Mouse (Mus musculus) midbrain, embryonic 16.5 days (tissue): Measurements from ENCODE around the gene Nat8l. TPM values are rescaled to one million over a fixed set of nuclear protein-coding genes. Genes with fewer than 3 reads are reported as not detected.
"Not testable (repeated sequence)": the region's sequence is repeated elsewhere in the genome, so short reads cannot be mapped to it uniquely, and the experiment has no call there.

Experiments
- ATAC-seq: fragments of 200-750 bp; cut with Nextera tagmentation; 2 replicates; pipeline ENCODE4 v1.8.0; 2017; ENCODE audit warnings: moderate TSS enrichment
- H3K27ac ChIP-seq: fragments of 300-500 bp; sonication (generic); 2 replicates; pipeline ENCODE4 v1.5.1; 2014; ENCODE audit warnings: mild to moderate bottlenecking, low read length, mixed read lengths
- H3K27me3 ChIP-seq: fragments of 300-500 bp; sonication (generic); 2 replicates; pipeline ENCODE4 v1.6.1; 2014; ENCODE audit warnings: low read depth, low read length, mixed read lengths; ENCODE audit not compliant: control insufficient read depth, insufficient read depth
- H3K36me3 ChIP-seq: fragments of 300-500 bp; sonication (generic); 2 replicates; pipeline ENCODE4 v1.6.1; 2014; ENCODE audit warnings: mild to moderate bottlenecking, low read length, moderate library complexity, mixed read lengths; ENCODE audit not compliant: control insufficient read depth, insufficient read depth
- H3K4me1 ChIP-seq: fragments of 300-500 bp; sonication (generic); 2 replicates; pipeline ENCODE4 v1.6.1; 2014; ENCODE audit warnings: mild to moderate bottlenecking, low read length, mixed read lengths; ENCODE audit not compliant: control insufficient read depth, insufficient read depth
- H3K4me2 ChIP-seq: fragments of 300-500 bp; sonication (generic); 2 replicates; pipeline ENCODE4 v1.6.1; 2014; ENCODE audit warnings: mild to moderate bottlenecking, low read length, mixed read lengths
- H3K4me3 ChIP-seq: fragments of 300-500 bp; sonication (generic); 2 replicates; pipeline ENCODE4 v1.5.1; 2014; ENCODE audit warnings: low read depth, mild to moderate bottlenecking, low read length, moderate library complexity, mixed read lengths
- H3K9ac ChIP-seq: fragments of 300-500 bp; sonication (generic); 2 replicates; pipeline ENCODE4 v1.6.1; 2014; ENCODE audit warnings: low read depth, low read length, mixed read lengths
- H3K9me3 ChIP-seq: fragments of 300-500 bp; sonication (generic); replicated peaks from 2 replicates; pipeline ENCODE4 v1.6.1; 2014; ENCODE audit warnings: mild to moderate bottlenecking, low read length, mixed read lengths; ENCODE audit not compliant: control insufficient read depth, poor library complexity, severe bottlenecking
- WGBS: fragments of 180-500 bp; shearing (Covaris S2); extraction: QIAGEN DNeasy Blood & Tissue Kit; methylation state at CpG from one replicate; pipeline ENCODE4 v1.1.7; 2014; 5-methylcytosine and 5-hydroxymethylcytosine counted together
- polyA plus RNA-seq: library from polyadenylated mRNA; unstranded; fragments of >200 nt; fragmentation: Nextera tagmentation; extraction: Ambion mirVana; gene quantifications from 2 replicates; pipeline ENCODE4 v1.2.1, GENCODE M21; 2015

The Nat8l gene
- polyA plus RNA-seq, result 4.4 and 4.6 TPM in 2 replicates

GRCm38 (mm10) chr5:33995843-33996693 is at the start of gene Nat8l:
Nat8l (plus strand) TSS chr5:33995984.
- Histone ChIP-seq H3K27ac (peak within 1 kb of the TSS; percentile 97), H3K9me3 (no peaks in the 10 kb centered on the region), H3K36me3 (0 out of 2 replicates have a peak, but pooled peaks cover 6% of the 10 kb centered on the region), H3K4me3 (peak within 1 kb of the TSS; percentile 97), H3K4me2 (peak within 1 kb of the TSS; percentile 97), H3K9ac (peak within 1 kb of the TSS; percentile 87), H3K4me1 (peaks cover 36% of the 10 kb centered on the region), H3K27me3 (no peaks in the 10 kb centered on the region)
- under 1% methylated on average over 75 of the region's 90 CpGs for WGBS
- peak; percentile 94 for ATAC-seq

- not testable (repeated sequence) for H3K4me2 ChIP-seq, ATAC-seq
Measured at GRCm38 (mm10) chr5:33947035-33947434, 48.7 kb upstream of the Nat8l start.

DNA sequence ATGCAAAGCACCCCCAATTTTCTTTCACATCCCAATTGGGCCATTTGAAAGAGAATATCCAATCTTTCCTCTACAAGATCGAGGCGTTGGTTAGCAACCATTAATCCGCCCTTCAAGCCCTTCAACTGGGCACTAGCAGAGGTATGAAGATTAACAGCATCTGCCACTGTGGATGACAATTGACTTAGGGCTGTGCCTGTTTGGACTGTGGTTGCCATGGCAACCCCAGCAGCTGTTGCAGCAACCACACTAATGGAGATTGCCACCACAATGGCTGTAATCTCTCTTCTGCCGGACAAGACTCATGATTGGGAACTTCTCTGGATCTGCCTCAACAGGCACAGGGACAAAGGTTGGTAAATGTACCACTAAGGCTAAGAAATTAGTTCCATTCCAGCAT is 47.5 kb upstream of the Nat8l start:
- Histone ChIP-seq H3K27me3 (no peaks in the 10 kb centered on the region), H3K4me3 (no peak overlapping the region), H3K4me2 (no peak overlapping the region), H3K4me1 (no peaks in the 10 kb centered on the region), H3K9me3 (0 out of 2 replicates have a peak, but pooled peaks cover 4% of the 10 kb centered on the region), H3K27ac (no peak overlapping the region), H3K36me3 (no peaks in the 10 kb centered on the region), H3K9ac (no peak overlapping the region)
- 52% methylated on average over 4 of the region's 4 CpGs for WGBS
- ATAC-seq, result no peak

More at GRCm38 (mm10) chr5:33947035-33947434, 48.7 kb upstream of the Nat8l start:
- not testable (repeated sequence) for H3K9me3 ChIP-seq, H3K27ac ChIP-seq, H3K27me3 ChIP-seq, H3K4me3 ChIP-seq, H3K9ac ChIP-seq, H3K36me3 ChIP-seq, H3K4me1 ChIP-seq
- 91% methylated on average over 16 of the region's 16 CpGs for WGBS

DNA sequence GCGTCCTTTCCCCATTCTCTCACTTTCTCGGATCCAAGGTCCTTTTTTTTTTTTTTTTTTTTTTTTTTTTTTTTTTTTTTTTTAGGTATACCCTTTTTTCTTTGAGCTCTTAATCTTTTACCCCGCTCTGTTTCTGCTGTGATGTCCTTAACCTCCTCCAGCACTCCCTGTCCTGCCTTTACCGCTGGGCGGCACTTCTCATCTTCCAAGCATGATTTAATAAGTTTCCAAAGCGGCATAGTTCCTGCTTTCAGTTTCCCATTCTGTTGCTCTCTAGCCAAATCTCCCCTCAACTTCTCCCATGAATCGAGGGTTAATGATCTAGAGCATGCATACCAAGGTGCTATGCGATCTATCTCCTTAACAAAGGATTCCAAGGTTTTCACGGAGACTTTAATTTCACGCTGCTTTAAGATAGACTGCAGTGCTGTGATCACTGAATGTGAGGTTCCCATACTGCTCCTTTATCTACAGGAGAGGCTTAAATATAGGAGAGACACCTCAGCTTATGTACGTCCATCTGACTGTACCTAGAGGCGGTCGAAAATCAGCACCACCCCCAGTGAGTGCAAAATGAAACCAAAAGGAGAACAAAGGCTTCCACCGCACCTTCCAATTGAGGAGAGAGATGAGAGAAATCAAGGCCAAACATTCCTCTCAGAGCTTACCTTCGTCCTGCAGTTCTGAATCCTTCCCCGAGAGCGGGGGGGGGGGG is 42.2 kb upstream of the Nat8l start:
- H3K9ac ChIP-seq, result no peak overlapping the region
- ATAC-seq, result no peak
- peak overlapping the region; percentile 37 for H3K27ac ChIP-seq
- H3K4me3 ChIP-seq, result peak overlapping the region; percentile 28
- no peaks in the 10 kb centered on the region for H3K4me1 ChIP-seq
- no peaks in the 10 kb centered on the region for H3K36me3 ChIP-seq
- no peaks in the 10 kb centered on the region for H3K27me3 ChIP-seq
- 85% methylated on average over 16 of the region's 17 CpGs for WGBS
- peak overlapping the region; percentile 41 for H3K4me2 ChIP-seq
- no peaks in the 10 kb centered on the region; the same call in 1 of the 2 replicates for H3K9me3 ChIP-seq

GRCm38 (mm10) chr5:33954354-33954753 is 41.4 kb upstream of the Nat8l start:
- H3K9ac ChIP-seq, result no peak overlapping the region; the same call in 1 of the 2 replicates
- peak; percentile 89 for ATAC-seq
- H3K4me3 ChIP-seq, result peak overlapping the region; percentile 28
- peak overlapping the region; percentile 41 for H3K4me2 ChIP-seq
- no peaks in the 10 kb centered on the region for H3K4me1 ChIP-seq
- no peak overlapping the region for H3K27ac ChIP-seq
- H3K36me3 ChIP-seq, result no peaks in the 10 kb centered on the region
- 36% methylated on average over 10 of the region's 10 CpGs for WGBS
- H3K27me3 ChIP-seq, result no peaks in the 10 kb centered on the region
- H3K9me3 ChIP-seq, result no peaks in the 10 kb centered on the region; the same call in 1 of the 2 replicates

DNA sequence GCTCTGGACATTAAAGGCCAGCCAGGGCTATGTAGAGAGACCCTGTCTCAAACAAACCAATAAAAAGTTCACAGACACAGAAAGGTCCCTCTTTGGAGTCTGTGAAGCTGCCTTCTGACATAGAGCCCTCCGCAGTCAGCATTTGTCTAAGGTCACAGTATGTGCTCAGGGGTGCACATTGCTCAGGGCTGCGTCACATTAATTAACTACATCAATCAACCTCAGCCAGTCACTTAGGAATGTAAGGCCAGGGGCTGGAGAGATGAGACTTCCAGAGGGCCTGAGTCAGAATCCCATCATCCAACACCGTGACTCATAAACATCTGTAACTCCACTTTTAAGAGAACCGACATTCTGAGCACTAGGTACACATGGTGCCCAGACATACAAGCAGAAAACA is 39.9 kb upstream of the Nat8l start:
- no peak overlapping the region for H3K4me2 ChIP-seq
- H3K36me3 ChIP-seq, result no peaks in the 10 kb centered on the region
- H3K4me3 ChIP-seq, result no peak overlapping the region
- no peak overlapping the region for H3K27ac ChIP-seq
- no peaks in the 10 kb centered on the region for H3K27me3 ChIP-seq
- no peaks in the 10 kb centered on the region for H3K4me1 ChIP-seq
- no peaks in the 10 kb centered on the region; the same call in 1 of the 2 replicates for H3K9me3 ChIP-seq
- ATAC-seq, result no peak
- H3K9ac ChIP-seq, result no peak overlapping the region
- 92% methylated on average over 4 of the region's 4 CpGs for WGBS

DNA sequence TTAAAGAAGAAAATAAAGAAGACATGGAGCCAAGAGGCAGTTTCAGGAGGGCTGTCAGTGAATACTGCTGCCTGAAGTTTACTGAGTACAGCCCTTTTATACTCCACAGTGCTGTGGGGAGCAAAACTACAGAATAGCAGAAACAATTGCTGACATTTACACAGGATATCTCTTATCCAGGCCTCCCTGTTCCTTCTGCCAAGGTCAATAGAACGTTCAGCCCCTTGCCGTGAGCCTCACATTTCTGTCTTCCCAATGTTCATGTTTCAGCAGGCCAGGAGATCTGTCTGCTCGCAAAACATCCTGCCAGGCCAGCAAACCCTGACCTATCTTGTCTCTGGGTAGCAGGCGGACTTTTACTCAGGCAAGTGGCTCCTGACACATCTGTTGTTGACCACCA is 36.4 kb upstream of the Nat8l start:
- no peaks in the 10 kb centered on the region for H3K9me3 ChIP-seq
- H3K4me2 ChIP-seq, result no peak overlapping the region
- no peaks in the 10 kb centered on the region for H3K4me1 ChIP-seq
- no peaks in the 10 kb centered on the region for H3K36me3 ChIP-seq
- H3K27me3 ChIP-seq, result no peaks in the 10 kb centered on the region
- H3K4me3 ChIP-seq, result no peak overlapping the region
- WGBS, result 78% methylated on average over 4 of the region's 4 CpGs
- no peak overlapping the region for H3K9ac ChIP-seq
- ATAC-seq, result no peak
- H3K27ac ChIP-seq, result no peak overlapping the region

- H3K9me3 ChIP-seq, result no peaks in the 10 kb centered on the region
- H3K4me1 ChIP-seq, result no peaks in the 10 kb centered on the region
- no peak overlapping the region for H3K9ac ChIP-seq
- ATAC-seq, result no peak
- no peak overlapping the region for H3K4me3 ChIP-seq
- H3K4me2 ChIP-seq, result no peak overlapping the region
- no peaks in the 10 kb centered on the region for H3K36me3 ChIP-seq
- H3K27me3 ChIP-seq, result no peaks in the 10 kb centered on the region
- 49% methylated on average over 2 of the region's 2 CpGs for WGBS
- H3K27ac ChIP-seq, result no peak overlapping the region
Measured at GRCm38 (mm10) chr5:33974736-33975135, 21.0 kb upstream of the Nat8l start.

DNA sequence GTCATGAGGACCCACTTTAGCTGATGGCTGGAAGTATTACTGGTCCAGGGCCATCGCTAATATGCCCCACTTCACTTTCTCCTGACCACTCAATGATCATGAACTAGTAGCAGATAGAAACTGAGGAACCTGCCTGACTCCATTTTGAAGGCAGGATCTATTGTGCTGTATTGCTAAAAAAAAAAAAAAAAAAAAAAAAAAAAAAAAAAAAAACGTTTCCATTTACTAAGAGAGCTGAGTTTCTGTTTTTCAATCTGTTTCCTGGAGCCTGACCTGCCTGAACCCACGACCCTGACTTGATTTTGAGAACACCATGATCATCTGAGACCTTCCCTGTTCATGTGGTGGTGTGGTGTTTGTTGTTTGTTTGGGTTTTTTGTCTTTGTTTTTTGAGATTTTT is 19.5 kb upstream of the Nat8l start:
- no peak for ATAC-seq
- H3K27ac ChIP-seq, result no peak overlapping the region
- no peak overlapping the region for H3K9ac ChIP-seq
- no peak overlapping the region for H3K4me3 ChIP-seq
- WGBS, result 44% methylated on average over 3 of the region's 3 CpGs
- no peak overlapping the region for H3K4me2 ChIP-seq
- 0 out of 2 replicates have a peak, but pooled peaks cover 3% of the 10 kb centered on the region for H3K4me1 ChIP-seq
- no peaks in the 10 kb centered on the region for H3K27me3 ChIP-seq
- no peaks in the 10 kb centered on the region for H3K9me3 ChIP-seq
- H3K36me3 ChIP-seq, result peaks cover 4% of the 10 kb centered on the region; the same call in 1 of the 2 replicates
